Mouse (Mus musculus) embryo, embryonic 10.5 days (tissue): ENCODE results near the gene Gpc1.

Experiments used
- DNase-seq: peaks from one replicate; pipeline ENCODE4 v3.0.0-alpha.2; 2015; ENCODE audit warnings: low spot score

Gpc1 gene

DNA sequence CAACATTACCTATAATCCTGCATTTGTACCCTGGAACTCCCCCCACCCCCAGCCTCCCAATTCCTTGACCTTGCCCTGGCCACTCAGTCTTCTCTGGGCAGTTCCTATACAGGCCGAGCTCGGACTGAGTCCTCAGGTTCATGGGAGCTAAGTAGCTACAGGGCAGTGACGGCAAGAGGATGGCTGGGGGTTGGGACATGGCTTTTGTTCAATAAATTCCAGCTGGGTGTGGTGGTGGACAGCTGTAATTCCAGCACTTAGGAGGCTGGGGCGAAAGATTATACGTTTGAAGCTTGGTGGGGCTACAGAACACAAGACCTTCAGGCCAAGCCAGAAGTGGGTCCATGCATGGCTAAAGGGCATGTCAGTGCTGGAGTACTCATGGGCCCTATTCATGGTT, 48.7 kb downstream of the Gpc1 start:
- DNase-seq: no peak

DNA sequence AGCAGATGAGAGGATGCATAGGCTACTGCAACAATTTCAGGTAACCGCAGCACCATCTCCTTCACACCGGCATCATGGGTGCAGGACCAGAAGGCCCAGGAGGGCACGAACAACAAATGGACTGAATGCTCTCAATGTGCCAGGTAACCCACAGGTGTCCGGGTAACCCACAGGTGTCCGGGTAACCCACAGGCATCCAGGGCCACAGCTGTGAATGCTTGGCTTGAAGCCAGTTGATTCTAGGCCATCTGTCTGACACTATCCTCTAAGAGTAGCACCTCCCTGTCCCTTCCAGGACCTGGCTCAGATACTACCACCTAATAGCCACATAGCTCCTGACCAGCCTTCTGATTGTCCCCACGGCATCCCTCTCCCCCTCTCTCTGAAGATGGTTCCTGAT, 50.5 kb downstream of the Gpc1 start:
- DNase-seq: no peak

- DNase-seq: no peak
Observed at GRCm38 (mm10) chr1:92888901-92889655, 57.6 kb downstream of the Gpc1 start.

GRCm38 (mm10) chr1:92892791-92893190, 61.3 kb downstream of the Gpc1 start:
- DNase-seq: no peak

GRCm38 (mm10) chr1:92893896-92894295, 62.5 kb downstream of the Gpc1 start:
- DNase-seq: no peak

- DNase-seq: peak; percentile 91
Observed at GRCm38 (mm10) chr1:92895089-92895488, 63.6 kb downstream of the Gpc1 start.

DNA sequence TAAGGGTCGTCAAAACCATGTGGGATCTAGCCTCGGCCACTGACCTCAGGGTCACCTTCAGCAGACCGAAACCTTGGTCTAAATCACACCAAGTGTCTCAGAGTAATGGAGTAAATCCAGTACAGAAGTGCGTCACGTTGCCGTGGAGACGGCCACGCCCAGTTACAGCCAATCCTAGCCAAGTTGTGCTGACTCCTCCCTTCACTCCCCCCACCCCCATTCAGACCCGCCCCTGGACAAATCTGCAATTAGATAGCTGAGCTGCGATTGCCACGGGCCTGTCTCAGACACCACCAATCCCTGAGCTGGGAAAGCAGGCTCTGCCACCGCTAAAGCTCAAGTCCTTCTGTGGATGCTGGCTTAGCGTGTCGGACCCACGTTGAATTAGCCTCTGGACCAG, 71.3 kb downstream of the Gpc1 start, which contains the start of gene Ankmy1:
Ankmy1 (minus strand) TSS at position 121 of the 400 bp plus-strand sequence.
- peak; percentile 88 for DNase-seq

- DNase-seq: no peak
Observed at GRCm38 (mm10) chr1:92903627-92904026, 72.2 kb downstream of the Gpc1 start.

- no peak for DNase-seq
Observed at GRCm38 (mm10) chr1:92905703-92906310, 74.4 kb downstream of the Gpc1 start.

DNA sequence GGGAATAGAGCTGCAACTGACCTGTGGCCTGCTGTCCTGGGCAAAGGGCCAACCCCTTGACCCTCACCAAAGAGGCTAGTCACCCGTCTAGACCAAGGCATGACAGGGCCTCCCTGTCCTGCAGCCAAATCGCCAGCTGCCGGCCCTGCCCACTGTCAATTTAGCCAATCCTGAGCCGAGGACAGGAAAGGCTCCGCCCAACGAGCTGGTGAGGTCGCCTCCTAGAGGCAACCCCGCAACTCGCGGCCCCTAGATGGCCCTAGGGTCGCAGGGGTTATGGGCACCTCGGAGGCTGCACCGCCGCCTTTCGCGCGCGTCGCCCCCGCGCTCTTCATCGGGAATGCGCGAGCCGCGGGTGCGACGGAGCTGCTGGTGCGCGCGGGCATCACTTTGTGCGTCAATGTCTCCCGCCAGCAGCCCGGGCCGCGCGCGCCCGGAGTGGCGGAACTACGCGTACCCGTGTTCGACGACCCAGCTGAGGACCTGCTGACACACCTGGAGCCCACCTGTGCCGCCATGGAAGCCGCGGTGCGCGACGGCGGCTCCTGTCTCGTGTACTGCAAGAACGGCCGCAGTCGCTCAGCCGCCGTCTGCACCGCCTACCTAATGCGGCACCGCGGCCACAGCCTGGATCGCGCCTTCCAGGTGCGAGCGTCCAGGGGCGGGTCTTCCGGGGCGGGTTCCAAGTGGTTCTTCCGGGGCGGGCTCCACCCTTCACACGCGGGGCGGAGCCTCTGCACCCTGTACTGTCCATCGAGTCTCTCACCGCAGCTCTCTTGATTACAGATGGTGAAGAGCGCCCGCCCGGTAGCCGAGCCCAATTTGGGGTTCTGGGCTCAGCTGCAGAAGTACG, 75.6 kb downstream of the Gpc1 start, which contains the start of gene Dusp28:
Dusp28 (plus strand) TSS at position 203 of the 853 bp plus-strand sequence.
- peak; percentile 95 for DNase-seq

DNA sequence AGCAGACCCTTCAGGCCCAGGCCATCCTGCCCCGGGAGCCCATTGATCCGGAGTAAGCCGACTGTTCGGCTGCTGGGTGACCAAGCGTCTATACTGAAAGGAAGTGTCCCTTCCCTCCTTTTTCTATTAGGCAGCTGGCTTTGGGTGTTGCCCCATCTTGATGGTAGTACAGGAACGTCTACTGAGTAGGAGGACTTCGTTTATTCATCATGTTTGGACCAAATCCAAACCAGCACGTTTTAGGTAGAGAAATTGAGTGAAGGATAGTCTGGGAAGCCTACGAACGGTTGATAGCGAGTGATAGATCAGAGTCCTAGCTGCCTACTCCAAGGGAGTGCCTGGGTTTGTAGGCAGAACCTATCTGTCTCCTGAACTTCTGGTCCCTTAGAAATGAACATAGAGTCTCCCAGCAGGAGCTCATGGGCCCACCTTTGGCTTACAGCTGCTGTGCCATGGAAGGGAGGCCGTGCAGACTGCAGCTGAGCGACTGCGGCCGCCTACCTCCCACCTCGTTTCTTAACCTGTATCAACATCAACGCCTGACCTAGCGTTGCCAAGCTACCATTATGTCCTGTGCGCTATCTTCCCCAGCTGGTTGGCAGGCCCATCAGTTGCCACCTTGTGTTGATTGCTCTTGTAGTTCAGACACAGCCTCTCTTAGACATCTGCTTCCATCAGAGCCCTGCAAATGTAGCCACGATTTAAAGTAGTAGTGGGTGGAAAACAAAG, 76.4 kb downstream of the Gpc1 start:
- no peak for DNase-seq

DNA sequence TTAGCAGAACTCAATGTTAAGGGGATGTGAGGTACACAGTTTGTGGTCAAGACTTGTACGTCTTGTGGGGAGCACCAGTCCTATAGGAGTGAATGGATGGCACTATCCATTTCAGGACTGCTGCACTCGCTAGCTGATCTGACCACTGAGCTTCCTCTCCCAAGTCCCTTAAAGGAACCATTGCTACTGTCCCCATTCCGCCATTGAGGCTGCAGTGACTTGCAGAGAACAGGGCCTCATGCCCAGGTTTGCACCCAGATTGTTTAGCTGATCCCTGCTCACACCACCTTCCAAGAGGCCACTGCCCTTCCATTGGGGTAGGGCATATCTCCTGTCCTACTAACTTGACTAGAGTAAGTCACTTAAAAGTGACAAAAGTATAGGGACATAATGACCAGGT, 77.2 kb downstream of the Gpc1 start:
- no peak for DNase-seq

- DNase-seq: peak; percentile 71
Observed at GRCm38 (mm10) chr1:92909068-92909467, 77.6 kb downstream of the Gpc1 start.
